Mouse (Mus musculus) effector memory CD4-positive, alpha-beta T cell, adult 7 months (primary cell): Measurements from ENCODE around the gene Smim27. TPM values are rescaled to one million over a fixed set of nuclear protein-coding genes. Genes with fewer than 3 reads are reported as not detected.

Experiments
- polyA plus RNA-seq: library from polyadenylated mRNA; unstranded; fragments of 100-300 nt; shearing (Covaris generic); gene quantifications from one replicate; pipeline ENCODE4 v1.2.1, GENCODE M21; 2017

Smim27 gene
- polyA plus RNA-seq = 47.7 TPM

GRCm38 (mm10) chr4:40269430-40270032, at the start of gene Smim27, which contains the start of gene Topors:
Gene Smim27, plus strand, starts transcription at chr4:40269579.
Gene Topors, minus strand, starts transcription at chr4:40269850.

GRCm38 (mm10) chr4:40239409-40240271, 29.7 kb upstream of the Smim27 start, which contains the start of gene Ddx58:
Gene Ddx58, minus strand, starts transcription at chr4:40239828.

GRCm38 (mm10) chr4:40279276-40279900, 10.0 kb downstream of the Smim27 start, which contains the start of gene Ndufb6:
Gene Ndufb6, minus strand, starts transcription at chr4:40279421.

Other genes with a start within 250 kb of the Smim27 start
- gene Aco1, start 126.5 kb upstream of the Smim27 start, polyA plus RNA-seq = 13.4 TPM
- gene Ddx58, start 29.8 kb upstream of the Smim27 start, polyA plus RNA-seq = 88.2 TPM
- 40.6 TPM for gene Topors, start 271 bp downstream of the Smim27 start, polyA plus RNA-seq
- 76.4 TPM for gene Ndufb6, start 9.8 kb downstream of the Smim27 start, polyA plus RNA-seq
- gene Tmem215, start 202.6 kb downstream of the Smim27 start, polyA plus RNA-seq = 0.11 TPM